Mouse (Mus musculus) brown adipose tissue, adult 24 weeks (tissue): ENCODE results near the gene Ccdc70. TPM values are rescaled to one million over a fixed set of nuclear protein-coding genes. Genes with fewer than 3 reads are reported as not detected.
"Not testable (repeated sequence)": the region's sequence is repeated elsewhere in the genome, so short reads cannot be mapped to it uniquely, and the experiment has no call there.

Experiments
- H3K27ac ChIP-seq: fragments of 200-500 bp; replicated peaks from 2 replicates; pipeline ENCODE4 v1.5.1; 2012; ENCODE audit warnings: low read depth, mild to moderate bottlenecking, low read length
- H3K4me1 ChIP-seq: fragments of 200-500 bp; 2 replicates; pipeline ENCODE4 v1.6.1; 2012; ENCODE audit warnings: low read length, mixed read lengths; ENCODE audit not compliant: control insufficient read depth, insufficient read depth, insufficient read length
- H3K4me3 ChIP-seq: fragments of 200-500 bp; 2 replicates; pipeline ENCODE4 v1.5.1; 2012; ENCODE audit warnings: low read depth, mild to moderate bottlenecking, low read length, moderate library complexity; ENCODE audit not compliant: insufficient read depth
- polyA plus RNA-seq: library from polyadenylated mRNA; stranded (reverse); fragments of >200 nt; gene quantifications from 2 replicates; pipeline ENCODE4 v1.2.4, GENCODE M21; 2012; ENCODE audit not compliant: missing spikeins, insufficient read depth, insufficient read length

Ccdc70 gene
- not detected in 2 replicates for polyA plus RNA-seq

DNA sequence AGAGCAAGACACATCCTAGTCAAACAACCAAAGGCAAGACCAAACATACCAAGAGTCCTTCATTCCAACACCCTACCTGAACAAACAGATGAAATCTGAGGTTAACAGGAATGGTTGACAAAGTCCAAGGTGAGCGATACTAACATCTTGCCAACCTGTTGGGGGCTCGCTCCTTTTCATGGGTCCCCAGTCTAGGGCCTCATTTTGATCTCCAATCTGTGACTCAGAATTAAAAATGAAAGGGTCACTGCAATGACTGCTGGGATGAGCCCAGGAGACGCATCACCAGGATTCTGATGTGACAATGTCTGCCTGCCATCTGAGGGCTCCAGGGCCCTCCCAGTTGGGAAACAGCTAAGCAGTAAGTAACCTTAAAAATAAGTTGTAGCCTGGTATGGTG lies at the start of gene Ccdc70:
TSS of gene Ccdc70 (plus strand) at position 301 of the 400 bp plus-strand sequence.
- Histone ChIP-seq H3K4me3 (no peak within 1 kb of the TSS), H3K4me1 (no peaks in the 10 kb centered on the region), H3K27ac (no peak within 1 kb of the TSS)

DNA sequence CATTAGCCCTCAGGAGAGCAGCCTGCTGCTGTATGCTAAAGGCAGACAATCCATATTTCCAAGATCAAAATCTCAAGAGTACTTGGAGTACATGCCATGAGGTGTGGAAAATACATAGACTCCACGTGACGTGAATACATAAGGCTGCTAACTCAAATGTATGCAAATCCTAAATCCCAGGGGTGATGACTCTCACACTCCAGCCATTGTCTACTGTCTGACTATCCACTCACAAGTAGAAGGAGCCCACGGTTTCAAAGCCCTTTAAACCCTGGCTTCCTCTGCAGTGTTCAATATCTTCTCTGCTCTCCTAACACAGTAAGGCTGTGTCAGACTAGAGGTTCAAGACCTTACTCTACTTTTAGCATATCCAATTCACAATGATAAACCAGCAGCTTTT lies 38.8 kb upstream of the Ccdc70 start:
- not testable (repeated sequence) for H3K4me1 ChIP-seq, H3K27ac ChIP-seq, H3K4me3 ChIP-seq

GRCm38 (mm10) chr8:21932610-21933009 lies 37.0 kb upstream of the Ccdc70 start, which contains the start of gene Defb15:
Gene Defb15 (minus strand): TSS chr8:21932710.
- H3K4me3 ChIP-seq, result no peak within 1 kb of the TSS
- no peak within 1 kb of the TSS for H3K27ac ChIP-seq
- H3K4me1 ChIP-seq, result no peaks in the 10 kb centered on the region

- not testable (repeated sequence) for H3K4me1 ChIP-seq, H3K27ac ChIP-seq, H3K4me3 ChIP-seq
Observed at GRCm38 (mm10) chr8:21938052-21938451, 31.5 kb upstream of the Ccdc70 start, which contains the start of gene Defb35. Gene Defb35 (plus strand): TSS chr8:21938352.

DNA sequence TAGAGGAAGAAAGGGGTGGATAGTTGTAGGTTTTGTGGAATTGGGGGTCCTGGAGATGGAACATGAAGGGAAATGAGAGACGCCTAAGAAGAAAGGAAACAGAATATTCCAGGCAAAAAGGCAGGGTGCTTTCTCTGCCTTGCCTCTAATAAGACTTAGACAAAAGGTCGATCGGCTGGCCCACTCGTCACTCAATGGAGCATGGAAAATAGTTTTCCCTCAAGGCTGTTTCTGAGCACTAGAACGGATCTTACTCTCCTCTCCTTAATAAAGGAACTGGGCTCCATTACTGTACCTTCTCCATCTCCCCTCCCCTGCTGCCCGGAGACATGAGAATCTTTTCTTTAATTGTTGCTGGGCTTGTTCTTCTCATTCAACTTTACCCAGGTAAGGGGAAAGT lies 23.1 kb upstream of the Ccdc70 start, which contains the start of gene Defb13:
TSS of gene Defb13 (plus strand) at position 301 of the 400 bp plus-strand sequence.
- H3K4me1 ChIP-seq, result no peaks in the 10 kb centered on the region
- no peak within 1 kb of the TSS for H3K4me3 ChIP-seq
- no peak within 1 kb of the TSS for H3K27ac ChIP-seq

DNA sequence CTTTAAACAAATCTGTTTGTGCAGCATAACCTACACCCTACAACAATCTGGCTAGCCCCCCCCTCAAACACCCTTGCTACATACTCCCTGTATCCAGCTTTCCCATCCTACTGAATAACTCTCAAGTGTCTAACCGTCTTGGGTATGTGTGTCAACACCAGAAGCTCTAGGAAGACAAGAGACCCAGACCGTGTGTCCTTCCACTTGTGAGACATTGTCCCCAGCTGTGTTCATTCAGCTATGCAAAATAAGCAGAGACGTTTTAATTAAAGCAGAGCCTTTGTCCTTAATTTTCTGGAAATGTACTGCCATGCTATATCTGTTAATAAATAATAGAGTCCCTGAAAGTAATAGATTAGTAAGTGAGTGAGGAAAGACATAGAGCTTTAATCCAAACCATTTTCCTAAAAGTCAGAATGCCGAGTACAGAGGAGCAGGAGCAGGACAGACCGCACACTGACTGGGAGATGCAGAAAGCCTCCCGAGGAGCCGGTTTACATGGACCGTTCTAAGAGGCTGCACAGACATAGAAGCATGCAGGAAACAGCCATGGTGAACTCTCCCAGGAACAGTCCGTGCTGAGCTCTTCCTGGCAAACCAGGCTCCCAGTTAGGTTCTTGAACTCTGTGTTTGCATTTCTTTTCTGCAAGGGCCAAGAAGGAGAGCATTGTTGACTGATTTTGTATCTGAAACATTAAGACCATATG lies 22.1 kb upstream of the Ccdc70 start:
- Histone ChIP-seq H3K27ac (no peak overlapping the region), H3K4me3 (no peak overlapping the region), H3K4me1 (no peaks in the 10 kb centered on the region)

GRCm38 (mm10) chr8:21955321-21955720 lies 14.3 kb upstream of the Ccdc70 start:
- Histone ChIP-seq H3K4me1 (no peaks in the 10 kb centered on the region), H3K27ac (no peak overlapping the region), H3K4me3 (no peak overlapping the region)

- no peaks in the 10 kb centered on the region for H3K4me1 ChIP-seq
- no peak overlapping the region for H3K27ac ChIP-seq
- H3K4me3 ChIP-seq, result no peak overlapping the region
Observed at GRCm38 (mm10) chr8:21956336-21956735, 13.2 kb upstream of the Ccdc70 start.

DNA sequence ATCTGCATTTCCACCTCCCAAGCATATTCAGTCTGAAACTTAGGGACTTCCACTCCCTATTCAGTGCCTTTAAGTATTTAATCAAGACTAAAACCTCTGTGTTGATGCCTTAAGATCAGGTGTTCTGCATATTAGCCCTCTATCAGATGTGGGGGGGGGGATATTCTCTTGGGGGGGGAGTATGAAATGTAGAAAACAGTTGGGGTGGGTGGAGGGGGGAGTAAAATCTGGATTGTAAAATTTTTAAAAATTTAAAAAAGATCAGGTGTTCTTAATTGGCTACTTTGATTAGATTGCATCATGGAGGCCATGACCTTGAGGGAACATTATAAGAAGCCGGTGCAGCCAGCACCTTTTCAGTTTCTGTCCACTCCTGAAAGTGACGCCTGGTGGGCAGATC lies 11.2 kb upstream of the Ccdc70 start, which contains the start of gene Fam90a1a:
TSS of gene Fam90a1a (plus strand) at position 301 of the 400 bp plus-strand sequence.
- no peaks in the 10 kb centered on the region for H3K4me1 ChIP-seq
- no peak within 1 kb of the TSS for H3K27ac ChIP-seq
- H3K4me3 ChIP-seq, result no peak within 1 kb of the TSS

GRCm38 (mm10) chr8:21966646-21967045 lies 2.9 kb upstream of the Ccdc70 start:
- Histone ChIP-seq H3K27ac (no peak overlapping the region), H3K4me3 (no peak overlapping the region), H3K4me1 (no peaks in the 10 kb centered on the region)

- Histone ChIP-seq H3K4me3 (no peak overlapping the region), H3K27ac (no peak overlapping the region), H3K4me1 (no peaks in the 10 kb centered on the region)
Observed at GRCm38 (mm10) chr8:21978193-21978592, 8.6 kb downstream of the Ccdc70 start.

DNA sequence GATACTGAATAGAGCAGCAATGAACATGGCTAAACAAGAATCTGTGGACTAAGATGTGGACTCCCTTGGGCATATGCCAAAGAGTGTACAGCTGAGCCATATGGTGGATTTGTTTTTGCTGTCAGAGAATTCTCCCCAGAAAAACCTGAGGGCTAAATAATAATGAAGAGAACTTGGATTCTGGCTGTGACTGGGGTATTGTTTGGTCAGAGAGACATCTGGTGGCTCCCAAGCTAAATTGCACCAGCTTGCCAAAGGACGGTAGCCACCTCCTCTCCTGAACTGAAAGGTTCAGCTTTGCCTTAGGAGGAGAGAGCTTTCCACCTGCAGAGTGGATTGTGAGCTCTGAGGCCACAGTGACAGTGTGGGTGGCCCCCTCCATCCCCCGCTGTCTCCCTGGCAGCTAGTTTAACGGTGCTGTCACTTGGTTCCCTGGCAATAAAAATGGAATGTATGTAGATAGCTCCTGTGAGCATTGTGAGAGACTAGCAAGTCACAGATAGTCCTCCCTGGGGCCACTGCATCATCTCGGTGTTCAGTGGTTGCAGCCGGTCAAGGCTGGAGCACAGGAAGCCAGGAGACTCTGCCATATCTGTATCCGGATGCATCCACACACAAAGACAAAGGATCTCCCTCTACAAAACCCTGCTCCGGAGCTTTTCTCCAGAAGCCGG lies 12.2 kb downstream of the Ccdc70 start:
- Histone ChIP-seq H3K4me3 (no peak overlapping the region), H3K4me1 (no peaks in the 10 kb centered on the region), H3K27ac (no peak overlapping the region)

GRCm38 (mm10) chr8:21992184-21992583 lies 22.6 kb downstream of the Ccdc70 start:
- no peak overlapping the region for H3K27ac ChIP-seq
- H3K4me1 ChIP-seq, result no peaks in the 10 kb centered on the region
- H3K4me3 ChIP-seq, result no peak overlapping the region

DNA sequence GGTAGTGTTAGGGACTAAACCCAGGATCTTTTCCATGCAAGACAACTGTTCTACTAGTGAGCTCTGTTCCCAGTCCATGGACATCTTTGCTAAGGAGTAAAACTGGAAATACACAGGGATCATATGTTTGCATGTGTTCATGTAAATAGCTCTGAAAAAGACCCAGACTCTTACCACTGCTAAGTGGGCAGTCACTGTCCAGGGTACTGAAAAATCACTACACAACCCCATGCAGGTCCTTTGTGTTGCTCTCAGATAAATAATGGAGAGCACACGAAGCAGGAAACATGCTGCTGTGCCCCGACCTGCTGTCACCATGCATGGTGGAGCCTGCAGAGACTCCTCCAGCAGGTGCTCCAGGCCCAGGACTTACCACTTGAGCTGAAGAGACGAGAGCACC lies 25.6 kb downstream of the Ccdc70 start:
- H3K4me3 ChIP-seq, result no peak overlapping the region
- H3K27ac ChIP-seq, result no peak overlapping the region
- H3K4me1 ChIP-seq, result no peaks in the 10 kb centered on the region

DNA sequence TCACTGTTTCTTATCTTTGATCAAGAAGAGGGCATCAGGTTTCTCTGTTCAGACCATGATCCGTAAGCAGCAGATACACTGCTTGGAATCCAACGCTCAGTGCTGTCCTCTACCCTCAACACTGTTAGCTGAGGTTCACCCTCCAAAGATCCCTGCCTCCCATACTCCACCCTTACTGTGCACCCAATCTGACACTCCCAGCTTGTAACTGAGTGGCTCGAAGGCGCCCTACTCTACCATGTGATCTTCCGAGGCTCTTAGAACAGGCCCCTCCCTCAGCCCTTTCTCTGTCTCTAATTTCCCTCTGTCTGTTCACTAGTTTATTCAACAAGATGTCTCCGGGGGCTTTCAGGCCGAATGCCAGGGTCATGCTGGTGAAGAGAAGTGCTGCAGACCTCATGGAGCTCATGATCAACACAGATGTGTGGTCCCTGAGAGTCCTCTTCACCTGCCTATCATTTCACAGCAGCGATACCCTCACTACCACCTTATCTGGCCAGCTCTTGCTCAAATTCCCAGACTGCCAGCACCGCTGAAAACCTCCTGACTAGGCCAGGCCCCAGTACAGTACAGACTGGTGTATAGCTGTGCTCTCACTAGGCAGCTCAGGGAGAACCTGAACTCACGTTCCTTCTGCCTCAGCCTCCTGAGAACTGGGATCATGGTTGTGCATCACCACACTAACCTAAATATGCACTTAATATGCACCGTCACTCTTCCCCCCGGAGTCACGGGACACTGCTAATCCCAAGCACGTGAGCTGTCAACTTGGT lies 35.4 kb downstream of the Ccdc70 start:
- Histone ChIP-seq H3K4me3 (no peak overlapping the region), H3K27ac (no peak overlapping the region), H3K4me1 (no peaks in the 10 kb centered on the region)
